Mouse (Mus musculus): ENCODE results near the gene Txlnb.

The Txlnb gene

DNA sequence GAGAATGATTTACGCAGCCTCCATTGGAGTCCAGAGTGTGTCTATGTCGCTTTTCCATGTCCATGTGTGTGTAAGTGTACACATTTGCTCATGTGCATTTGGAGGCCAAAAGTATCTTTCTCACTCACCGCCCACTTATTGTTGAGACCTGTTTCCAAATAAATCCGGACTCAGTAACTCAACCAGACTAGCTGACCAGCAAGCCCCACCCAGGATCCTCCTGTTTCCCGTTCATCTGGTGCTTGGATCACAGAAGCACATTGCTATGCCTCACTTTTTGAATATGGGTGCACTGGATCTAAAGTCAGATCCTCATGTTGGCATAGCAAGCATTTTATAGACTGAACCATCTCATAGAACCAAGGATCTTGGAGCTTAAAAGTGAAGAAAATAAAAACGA lies 39.0 kb downstream of the Txlnb start:
- no peaks in the 10 kb centered on the region for H3K27me3 ChIP-seq (ENCODE audit: insufficient read depth, low read length)
- H3K9me3 ChIP-seq (ENCODE audit: low read length): no peaks in the 10 kb centered on the region
- no peak overlapping the region for H3K4me3 ChIP-seq (replicated peaks; ENCODE audit: low read length)
- peaks cover 13% of the 10 kb centered on the region for H3K4me1 ChIP-seq (replicated peaks; ENCODE audit: low read depth, low read length)
- TF ChIP-seq NANOG (IDR thresholded peaks at IDR 0.05; ENCODE audit: borderline replicate concordance, low read length) (no peak), CTCF (conservative IDR thresholded peaks at IDR 0.05; ENCODE audit: low read length) (no peak), POU5F1 (IDR thresholded peaks at IDR 0.05; ENCODE audit: borderline replicate concordance, low read length) (no peak)
- H3K36me3 ChIP-seq (ENCODE audit: insufficient read depth, low read length): no peaks in the 10 kb centered on the region

DNA sequence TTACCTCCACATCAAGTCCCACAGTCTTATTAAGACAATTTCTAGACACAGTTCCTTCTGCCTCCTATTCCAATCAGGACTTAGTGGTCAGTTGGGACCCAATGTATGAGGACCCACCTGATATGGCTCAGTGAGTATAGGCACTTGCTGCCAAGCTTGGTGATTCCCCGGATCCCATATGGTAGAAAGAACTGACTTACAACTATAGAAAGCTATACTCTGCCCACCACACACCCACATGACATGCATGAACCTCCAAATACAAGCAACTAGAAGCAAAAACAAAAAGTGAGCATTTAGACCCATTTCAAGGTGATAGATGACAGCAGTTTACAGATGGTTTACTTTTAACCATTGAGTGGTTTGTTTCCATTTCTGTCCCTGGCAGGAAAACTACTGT lies 40.2 kb downstream of the Txlnb start:
- Histone ChIP-seq H3K9me3 (ENCODE audit: low read length) (no peaks in the 10 kb centered on the region), H3K4me1 (replicated peaks; ENCODE audit: low read depth, low read length) (peaks cover 4% of the 10 kb centered on the region), H3K36me3 (ENCODE audit: insufficient read depth, low read length) (no peaks in the 10 kb centered on the region), H3K27me3 (ENCODE audit: insufficient read depth, low read length) (no peaks in the 10 kb centered on the region), H3K4me3 (replicated peaks; ENCODE audit: low read length) (no peak overlapping the region)
- TF ChIP-seq POU5F1 (IDR thresholded peaks at IDR 0.05; ENCODE audit: borderline replicate concordance, low read length) (no peak), CTCF (conservative IDR thresholded peaks at IDR 0.05; ENCODE audit: low read length) (no peak), NANOG (IDR thresholded peaks at IDR 0.05; ENCODE audit: borderline replicate concordance, low read length) (no peak)

DNA sequence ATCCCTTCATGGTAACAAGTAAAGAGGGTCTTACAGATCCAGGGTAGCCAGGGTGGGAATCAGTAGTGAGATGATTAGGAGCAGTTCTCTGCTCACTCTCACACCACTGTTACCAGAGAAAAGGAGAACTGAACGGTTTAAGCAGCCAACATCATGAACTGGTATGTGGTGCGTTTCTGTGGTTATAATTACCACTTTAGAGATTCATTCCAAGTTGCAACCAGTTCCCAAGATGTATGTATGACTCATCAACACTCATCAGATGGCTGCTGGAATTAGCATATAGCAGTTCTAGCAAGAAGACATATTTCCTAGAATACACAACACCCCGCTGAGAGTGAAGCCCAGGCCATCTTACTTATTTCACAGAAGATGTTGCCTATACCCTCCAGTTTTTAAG lies 46.0 kb downstream of the Txlnb start:
- no peaks in the 10 kb centered on the region for H3K9me3 ChIP-seq (ENCODE audit: low read length)
- H3K4me1 ChIP-seq (replicated peaks; ENCODE audit: low read depth, low read length): no peaks in the 10 kb centered on the region
- no peak overlapping the region for H3K4me3 ChIP-seq (replicated peaks; ENCODE audit: low read length)
- no peak for TF ChIP-seq POU5F1 (IDR thresholded peaks at IDR 0.05; ENCODE audit: borderline replicate concordance, low read length)
- TF ChIP-seq NANOG (IDR thresholded peaks at IDR 0.05; ENCODE audit: borderline replicate concordance, low read length): no peak
- no peak for TF ChIP-seq CTCF (conservative IDR thresholded peaks at IDR 0.05; ENCODE audit: low read length)
- H3K36me3 ChIP-seq (ENCODE audit: insufficient read depth, low read length): no peaks in the 10 kb centered on the region
- no peaks in the 10 kb centered on the region for H3K27me3 ChIP-seq (ENCODE audit: insufficient read depth, low read length)

DNA sequence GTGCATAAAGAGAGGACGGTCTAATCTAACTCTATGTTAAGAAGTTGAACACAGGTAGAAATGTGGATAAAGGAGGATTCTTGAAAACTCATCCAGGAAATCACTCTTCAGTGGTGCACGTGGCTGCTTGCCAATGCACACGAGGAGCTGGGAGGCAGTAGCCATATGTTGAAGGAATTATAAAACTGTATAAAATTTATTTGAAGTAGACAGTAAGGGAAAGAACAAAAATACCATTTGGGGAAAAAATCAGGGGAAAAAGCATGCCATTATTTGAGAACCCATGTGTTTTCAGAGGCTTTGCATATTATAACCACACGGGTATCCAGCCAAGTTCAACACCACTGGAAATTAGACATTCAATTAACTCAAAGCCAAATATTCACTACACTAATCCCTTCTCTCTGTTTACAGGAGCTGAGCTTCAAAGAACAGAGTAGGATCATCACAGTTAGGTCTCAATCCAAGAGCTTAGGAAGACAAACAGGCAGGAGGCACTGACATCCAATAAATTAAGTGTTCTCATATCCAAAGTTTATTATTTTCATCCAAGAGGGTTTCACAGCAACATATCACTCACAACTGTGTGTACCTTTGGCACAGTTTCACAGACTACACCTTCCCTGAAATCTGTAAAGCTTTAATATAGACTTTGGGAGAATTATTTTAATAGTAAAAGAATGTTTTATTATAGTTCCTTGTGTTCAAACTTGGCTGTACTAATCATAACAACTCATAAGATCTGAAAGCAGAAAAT lies 48.9 kb downstream of the Txlnb start:
- no peaks in the 10 kb centered on the region for H3K27me3 ChIP-seq (ENCODE audit: insufficient read depth, low read length)
- H3K9me3 ChIP-seq (ENCODE audit: low read length): no peaks in the 10 kb centered on the region
- TF ChIP-seq POU5F1 (IDR thresholded peaks at IDR 0.05; ENCODE audit: borderline replicate concordance, low read length) (no peak), NANOG (IDR thresholded peaks at IDR 0.05; ENCODE audit: borderline replicate concordance, low read length) (no peak), CTCF (conservative IDR thresholded peaks at IDR 0.05; ENCODE audit: low read length) (no peak)
- H3K4me1 ChIP-seq (replicated peaks; ENCODE audit: low read depth, low read length): no peaks in the 10 kb centered on the region
- H3K36me3 ChIP-seq (ENCODE audit: insufficient read depth, low read length): no peaks in the 10 kb centered on the region
- no peak overlapping the region for H3K4me3 ChIP-seq (replicated peaks; ENCODE audit: low read length)

DNA sequence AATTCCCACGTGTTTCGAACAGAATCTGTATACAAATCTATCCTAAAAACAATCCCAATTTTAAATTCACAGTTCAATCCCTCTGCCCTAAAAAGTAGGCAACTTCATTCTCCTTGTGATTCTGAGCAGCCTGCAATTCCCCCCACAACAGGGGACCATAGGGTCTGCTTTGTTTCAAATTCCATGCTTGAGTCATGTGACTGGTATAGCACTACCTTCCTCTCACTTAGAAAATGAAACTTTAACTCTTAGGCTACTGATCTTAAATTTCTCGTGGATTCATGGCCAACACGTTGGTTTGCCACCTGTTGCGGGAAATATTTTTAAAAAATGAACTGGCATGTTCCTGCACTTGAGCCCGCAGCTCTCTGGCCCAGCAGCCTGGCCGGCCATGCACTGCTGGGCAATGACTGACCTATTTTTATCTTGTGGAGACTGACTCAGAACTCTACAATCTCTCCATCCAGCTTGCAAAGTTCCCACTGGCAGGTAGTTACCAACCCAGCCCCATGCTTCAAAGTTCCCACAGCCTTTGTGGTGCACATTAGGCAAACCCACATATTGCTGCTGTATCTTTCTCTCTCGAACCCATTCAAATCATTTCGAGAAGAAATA lies 61.7 kb downstream of the Txlnb start:
- no peaks in the 10 kb centered on the region for H3K27me3 ChIP-seq (ENCODE audit: insufficient read depth, low read length)
- TF ChIP-seq NANOG (IDR thresholded peaks at IDR 0.05; ENCODE audit: borderline replicate concordance, low read length) (no peak), POU5F1 (IDR thresholded peaks at IDR 0.05; ENCODE audit: borderline replicate concordance, low read length) (no peak), CTCF (conservative IDR thresholded peaks at IDR 0.05; ENCODE audit: low read length) (no peak)
- H3K4me1 ChIP-seq (replicated peaks; ENCODE audit: low read depth, low read length): no peaks in the 10 kb centered on the region

DNA sequence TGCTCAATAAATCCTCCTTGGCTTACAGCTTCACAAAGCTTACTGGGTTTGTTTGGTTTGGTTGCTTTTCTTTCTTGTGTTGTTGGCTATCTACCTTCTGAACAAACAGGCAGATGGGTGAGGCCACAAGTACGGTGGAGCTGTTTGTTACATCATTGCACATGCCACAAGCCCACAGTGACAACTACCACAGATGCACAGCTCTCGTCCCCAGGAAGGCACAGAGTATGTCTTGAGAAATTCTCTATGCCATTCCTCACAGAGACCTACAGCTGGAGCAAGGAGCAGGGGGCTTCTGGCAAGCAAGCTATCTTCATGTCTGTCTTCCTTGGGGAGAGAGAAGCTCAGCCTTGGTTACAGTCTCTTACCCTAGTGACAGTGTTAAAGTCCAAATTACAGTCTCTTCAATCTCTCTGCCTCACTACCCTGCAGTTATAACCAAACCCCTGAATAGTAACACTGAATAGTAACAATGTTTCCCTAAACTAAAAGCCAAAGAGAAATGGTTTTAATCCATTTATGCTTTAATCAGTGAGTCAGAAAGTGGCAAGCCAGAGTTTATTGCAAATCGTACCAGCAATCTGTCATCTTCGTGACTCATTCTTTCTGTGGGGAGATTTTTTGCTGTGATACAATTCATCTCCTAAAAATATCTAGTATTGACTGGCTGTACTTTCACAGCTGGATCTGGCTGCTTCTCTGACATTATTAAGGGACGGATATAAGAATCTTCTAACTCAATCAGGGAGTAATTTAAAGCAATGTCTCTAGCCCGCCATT lies 64.9 kb downstream of the Txlnb start:
- TF ChIP-seq CTCF (conservative IDR thresholded peaks at IDR 0.05; ENCODE audit: low read length) (no peak), POU5F1 (IDR thresholded peaks at IDR 0.05; ENCODE audit: borderline replicate concordance, low read length) (no peak), NANOG (IDR thresholded peaks at IDR 0.05; ENCODE audit: borderline replicate concordance, low read length) (no peak)
- H3K4me1 ChIP-seq (replicated peaks; ENCODE audit: low read depth, low read length): no peaks in the 10 kb centered on the region
- H3K4me3 ChIP-seq (replicated peaks; ENCODE audit: low read length): no peak overlapping the region
- H3K9me3 ChIP-seq (ENCODE audit: low read length): no peaks in the 10 kb centered on the region
- no peaks in the 10 kb centered on the region for H3K27me3 ChIP-seq (ENCODE audit: insufficient read depth, low read length)
- no peaks in the 10 kb centered on the region for H3K36me3 ChIP-seq (ENCODE audit: insufficient read depth, low read length)

More for the DNA sequence above, 61.7 kb downstream of the Txlnb start:
- H3K36me3 ChIP-seq (ENCODE audit: insufficient read depth, low read length): no peaks in the 10 kb centered on the region
- H3K4me3 ChIP-seq (replicated peaks; ENCODE audit: low read length): no peak overlapping the region
- no peaks in the 10 kb centered on the region for H3K9me3 ChIP-seq (ENCODE audit: low read length)

DNA sequence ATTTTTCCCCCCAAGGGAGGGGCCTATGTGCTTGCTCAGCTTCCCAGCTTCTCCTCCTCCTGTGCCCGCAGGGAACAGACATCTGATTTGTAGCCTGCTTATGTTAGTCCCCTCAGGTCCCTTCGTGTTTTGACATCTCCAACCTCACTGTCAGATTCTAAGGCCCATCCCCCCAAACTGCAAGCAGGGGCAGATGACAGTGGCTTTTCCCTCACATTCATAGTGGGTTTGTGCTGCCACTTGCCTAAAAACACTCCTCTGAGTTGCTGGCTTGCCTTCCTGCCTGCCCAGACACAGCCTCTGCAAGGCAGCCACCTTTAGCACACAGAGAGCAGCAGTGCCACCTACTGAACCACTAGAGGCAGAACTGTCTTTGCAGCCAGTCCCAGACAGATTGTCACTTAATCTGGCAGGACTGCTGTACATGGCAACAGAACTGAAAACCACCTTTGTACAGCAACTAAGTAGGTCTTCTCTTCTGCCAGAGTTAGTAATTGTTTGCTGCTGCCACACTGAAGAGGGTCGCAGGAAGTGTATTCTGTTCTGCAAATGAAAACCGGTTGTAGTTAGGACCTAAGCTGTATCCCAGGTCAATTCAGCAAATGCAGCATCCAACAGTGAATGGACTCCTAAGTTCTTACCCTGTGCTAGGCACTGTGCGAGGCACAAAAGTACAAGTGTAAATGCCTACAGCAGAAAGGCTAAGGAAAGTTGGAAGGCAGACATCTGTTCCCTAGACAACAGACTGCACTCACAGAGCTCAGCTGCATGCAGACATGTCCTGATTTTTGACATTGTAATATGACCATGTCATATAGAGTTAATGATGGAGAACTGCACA lies 74.0 kb downstream of the Txlnb start:
- Histone ChIP-seq H3K4me1 (replicated peaks; ENCODE audit: low read depth, low read length) (no peaks in the 10 kb centered on the region), H3K27me3 (ENCODE audit: insufficient read depth, low read length) (no peaks in the 10 kb centered on the region), H3K4me3 (replicated peaks; ENCODE audit: low read length) (no peak overlapping the region), H3K36me3 (ENCODE audit: insufficient read depth, low read length) (no peaks in the 10 kb centered on the region), H3K9me3 (ENCODE audit: low read length) (no peaks in the 10 kb centered on the region)
- TF ChIP-seq CTCF (conservative IDR thresholded peaks at IDR 0.05; ENCODE audit: low read length) (peak; percentile 52), POU5F1 (IDR thresholded peaks at IDR 0.05; ENCODE audit: borderline replicate concordance, low read length) (no peak)
